Mouse (Mus musculus) monocyte, adult 2 months (primary cell): ENCODE measurements around the gene Ccdc28b.

ENCODE experiments used
- DNase-seq, 2 experiments: peaks; one replicate each; pipeline ENCODE4 v3.0.0; 2022; ENCODE audit warnings: low spot score in 2 of 2, low read depth in 1 of 2

Gene Ccdc28b

GRCm38 (mm10) chr4:129586943-129587342, 36.8 kb downstream of the Ccdc28b start:
- DNase-seq, result no peak

DNA sequence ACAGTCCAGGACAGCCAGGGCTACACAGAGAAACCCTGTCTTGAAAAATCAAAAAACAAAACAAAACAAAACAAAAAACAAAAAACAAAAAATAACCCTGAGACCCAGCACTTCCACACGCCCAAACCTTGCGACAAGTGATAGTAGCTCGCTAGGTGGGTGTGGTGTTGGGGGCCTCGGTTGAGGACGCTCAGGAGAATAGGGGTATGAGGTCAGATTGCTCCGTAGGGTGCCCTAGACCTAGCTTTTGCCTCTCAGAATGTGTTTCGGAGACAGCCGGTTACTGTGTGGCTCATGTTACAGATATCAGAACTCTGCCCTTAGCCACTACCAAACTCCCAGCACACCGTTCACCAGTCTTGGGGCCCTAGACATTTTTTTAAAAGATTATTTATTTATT, 38.0 kb downstream of the Ccdc28b start:
- no peak for DNase-seq

DNA sequence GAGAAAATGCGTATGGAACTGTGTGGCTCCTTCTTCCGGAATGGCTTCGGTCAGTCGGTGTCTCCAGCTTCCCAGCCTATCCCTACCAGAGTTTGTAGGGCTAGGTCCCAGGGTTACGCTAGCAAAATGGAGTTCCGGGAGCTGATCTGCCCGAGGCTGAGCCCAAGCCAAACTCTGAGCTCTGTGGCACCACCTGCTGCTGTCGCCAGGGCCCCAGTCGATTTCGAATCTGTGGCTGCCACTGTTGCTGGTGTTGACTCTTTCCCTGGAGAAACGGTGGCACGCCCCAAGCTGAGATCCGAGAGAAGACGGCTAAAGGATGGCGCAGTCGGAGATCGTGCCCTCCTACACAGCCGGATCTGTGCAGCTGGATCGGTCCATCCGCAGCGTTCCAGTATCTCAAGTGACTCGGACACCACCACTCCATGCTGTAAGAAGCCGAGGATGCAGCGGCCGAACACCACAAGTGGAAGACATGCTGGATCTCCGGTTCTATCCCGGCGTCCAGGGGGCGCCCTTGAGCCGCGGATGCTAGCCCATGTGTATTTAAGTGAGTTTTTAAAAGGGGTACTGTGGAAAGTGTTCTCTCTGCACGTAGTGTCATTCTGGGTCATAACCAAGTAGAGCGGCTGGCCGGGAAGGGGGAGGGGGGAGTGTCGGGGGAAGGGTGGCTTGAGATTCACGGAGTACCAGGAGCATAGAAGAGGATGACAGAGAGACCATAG, 38.7 kb downstream of the Ccdc28b start:
- peak; percentile 54 to 74 for DNase-seq

DNA sequence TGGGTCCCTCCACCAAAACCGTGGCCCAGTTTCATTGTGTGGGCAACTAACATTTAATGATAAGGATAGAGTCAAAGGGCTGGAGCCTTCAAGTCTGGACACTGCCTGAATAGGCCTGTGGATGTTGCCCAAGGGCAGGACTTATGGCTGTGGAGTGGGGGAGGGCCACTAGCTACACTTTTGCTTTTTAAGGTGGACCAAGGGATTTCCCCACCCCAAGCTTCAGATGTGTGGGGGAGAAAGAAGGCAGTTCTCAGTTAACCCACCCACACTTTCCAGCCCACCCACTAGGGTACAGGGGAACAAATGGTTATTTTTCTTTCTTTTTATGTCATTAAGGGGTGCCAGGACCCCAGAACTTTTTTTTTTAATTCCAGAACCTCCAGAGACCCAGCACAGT, 39.4 kb downstream of the Ccdc28b start:
- DNase-seq, result no peak

DNA sequence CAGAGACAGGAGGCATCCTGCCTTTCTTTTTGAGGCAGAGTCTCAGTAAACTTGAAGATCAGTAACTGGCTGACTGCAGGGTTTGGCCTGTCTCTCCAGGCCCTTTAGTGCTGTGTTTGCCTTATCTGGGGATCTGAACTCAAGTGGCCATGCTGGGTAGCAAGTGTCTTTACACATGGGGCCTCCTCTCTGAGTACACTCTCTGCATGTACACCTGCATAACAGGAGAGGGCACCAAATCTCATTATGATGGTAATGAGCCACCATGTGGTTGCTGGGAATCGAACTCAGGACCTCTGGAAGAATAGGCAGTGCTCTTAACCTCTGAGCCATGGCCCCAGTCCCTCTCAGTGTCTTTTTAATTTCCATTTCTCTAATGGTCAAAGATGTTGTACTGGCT, 41.5 kb downstream of the Ccdc28b start:
- no peak for DNase-seq

- no peak for DNase-seq
These were observed 43.4 kb downstream of the Ccdc28b start for GRCm38 (mm10) chr4:129580347-129580746.

DNA sequence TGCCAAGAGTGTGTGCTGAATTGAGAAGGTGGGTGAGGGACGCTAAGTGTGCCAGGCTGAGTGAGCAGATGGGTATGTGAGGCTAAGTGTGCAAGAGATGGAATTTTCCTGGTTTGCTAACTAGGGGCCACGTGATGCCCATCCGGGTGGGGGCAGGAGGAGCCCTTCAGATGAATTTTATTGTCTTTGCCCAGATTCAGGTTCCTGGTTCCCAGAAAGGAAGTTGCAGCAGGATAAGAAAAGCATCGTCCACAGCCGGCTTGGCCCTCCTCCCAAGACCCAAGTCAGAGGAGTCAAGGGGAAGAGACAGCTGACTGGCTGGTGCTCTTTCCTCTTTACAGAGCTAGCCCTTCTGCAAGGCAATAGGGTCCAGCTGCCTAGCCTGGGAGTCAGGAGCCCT, 45.3 kb downstream of the Ccdc28b start, which contains the start of gene Fam167b:
Gene Fam167b, minus strand, starts transcription at position 84 of the 400 bp plus-strand sequence.
- DNase-seq, result no peak

- DNase-seq, result no peak
These were observed 46.1 kb downstream of the Ccdc28b start for GRCm38 (mm10) chr4:129577688-129578087.

DNA sequence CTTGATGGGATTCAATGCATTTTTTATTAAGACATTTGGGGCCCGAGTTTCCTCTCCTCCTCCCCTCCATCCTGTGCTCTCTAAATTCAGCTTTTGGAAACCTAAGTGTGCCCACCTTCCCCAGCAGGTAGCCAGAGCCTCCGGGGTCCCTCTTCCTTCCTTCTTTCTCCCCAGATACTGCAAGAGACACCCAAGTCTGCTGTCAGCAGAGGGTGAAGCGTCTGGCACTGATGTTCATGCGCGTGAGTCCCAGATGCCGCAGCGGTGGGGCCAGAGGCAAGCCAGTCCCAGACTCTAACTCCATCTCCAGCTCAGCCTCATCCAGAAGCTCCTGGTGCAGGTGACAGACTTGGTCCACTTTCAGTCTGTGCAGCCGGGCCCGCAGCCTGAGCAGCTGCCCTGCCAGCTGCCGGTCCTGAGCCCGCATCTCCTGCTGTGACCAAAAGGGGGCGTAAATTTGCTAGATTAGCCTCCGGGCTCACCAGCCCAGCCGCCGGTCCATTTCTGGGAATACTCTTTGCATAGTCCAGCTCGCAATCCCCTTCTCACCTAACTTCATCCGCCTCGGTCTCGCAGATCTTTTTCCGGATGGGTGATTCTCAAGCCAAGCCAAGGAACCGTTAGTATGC, 46.8 kb downstream of the Ccdc28b start:
- DNase-seq, result peak in 1 of 2 experiments; percentile 35

DNA sequence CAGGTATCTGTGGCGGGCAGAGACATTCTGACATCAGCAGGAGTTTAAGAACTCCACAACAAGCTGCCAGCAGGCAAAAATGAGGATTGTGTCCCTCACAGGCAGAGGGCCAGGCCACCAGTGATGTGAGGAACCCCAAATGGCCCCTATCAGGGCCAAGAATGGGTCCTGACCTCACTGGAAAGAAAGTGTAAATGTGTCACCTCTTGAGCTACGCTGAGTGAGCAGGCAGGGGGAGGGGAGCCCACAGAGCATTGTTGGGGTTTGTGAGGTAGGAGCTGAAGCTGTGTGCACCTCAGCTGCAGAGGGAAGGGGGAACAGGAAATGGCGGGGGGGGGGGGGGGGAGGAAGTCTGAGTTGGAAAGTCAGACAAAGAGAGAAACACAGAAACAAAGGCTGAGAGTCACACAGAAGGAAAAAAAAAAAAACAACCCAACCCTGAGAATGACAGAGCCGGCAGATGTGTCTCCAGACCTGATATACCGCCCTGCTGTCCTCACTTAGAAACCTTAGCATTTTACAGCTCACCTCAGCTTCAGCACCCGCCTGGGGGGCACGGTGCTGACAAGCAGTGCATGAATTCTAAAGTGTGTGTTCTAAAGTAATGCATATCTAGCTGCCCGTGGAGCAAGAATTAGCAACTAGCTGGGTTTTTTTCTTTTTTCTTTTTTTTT, 48.4 kb downstream of the Ccdc28b start:
- DNase-seq, result no peak

- DNase-seq, result no peak
These were observed 50.3 kb downstream of the Ccdc28b start, which contains the start of gene Lck for GRCm38 (mm10) chr4:129573430-129573829. Gene Lck (minus strand): TSS chr4:129573641.

DNA sequence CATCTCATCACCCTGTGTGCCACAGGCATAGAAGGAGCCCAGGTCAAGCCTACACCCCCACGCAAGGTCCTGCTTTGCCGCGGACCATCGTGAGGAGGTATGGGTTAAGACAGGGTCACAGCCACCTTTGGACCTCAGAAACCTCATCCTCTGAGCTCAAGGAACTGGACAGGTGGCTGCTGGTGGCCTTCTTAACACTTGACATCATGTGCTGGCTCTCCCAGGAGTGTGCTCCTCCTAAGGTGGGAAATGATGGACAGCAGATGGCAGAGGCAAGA, 50.7 kb downstream of the Ccdc28b start:
- DNase-seq, result no peak

DNA sequence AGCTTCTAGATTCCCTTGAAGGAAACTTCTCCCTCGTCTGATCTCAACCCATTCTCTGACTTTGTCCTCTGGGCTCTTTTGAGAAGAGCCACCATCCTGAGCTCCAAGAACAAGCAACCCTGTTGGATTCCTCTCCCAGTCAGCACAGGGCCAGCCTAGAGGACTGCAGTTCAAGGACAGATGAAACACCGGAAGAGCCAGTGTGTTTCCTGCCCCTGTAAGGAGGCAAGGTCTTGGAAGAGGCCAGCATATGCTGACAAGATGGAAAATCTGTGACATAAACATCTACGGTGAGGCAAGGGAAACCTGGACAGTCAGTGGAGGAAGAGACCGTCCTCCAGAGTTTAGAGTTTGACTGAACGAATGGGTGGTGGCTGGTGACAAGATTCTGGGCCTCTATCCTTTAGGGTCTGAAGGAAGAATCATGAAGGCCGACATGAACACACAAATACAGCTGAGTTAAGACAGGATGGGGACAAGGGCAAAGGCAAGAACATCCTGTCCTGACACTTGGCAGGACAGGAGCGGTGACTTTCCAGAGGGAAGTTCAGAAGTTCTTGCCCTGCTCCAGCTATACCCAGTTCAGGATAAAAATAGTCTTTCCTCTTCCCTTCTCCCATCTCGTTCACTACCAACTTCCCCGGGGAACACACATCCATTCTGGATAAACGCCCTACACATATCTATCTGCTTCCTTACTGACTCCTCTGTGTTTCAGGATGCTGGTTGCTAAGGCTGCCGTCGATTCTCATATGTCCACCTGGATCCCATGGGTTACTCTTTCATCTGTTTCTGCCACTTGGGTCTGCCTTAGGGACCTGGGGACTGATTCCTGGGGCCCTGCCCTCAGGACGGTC, 51.3 kb downstream of the Ccdc28b start:
- DNase-seq, result no peak

DNA sequence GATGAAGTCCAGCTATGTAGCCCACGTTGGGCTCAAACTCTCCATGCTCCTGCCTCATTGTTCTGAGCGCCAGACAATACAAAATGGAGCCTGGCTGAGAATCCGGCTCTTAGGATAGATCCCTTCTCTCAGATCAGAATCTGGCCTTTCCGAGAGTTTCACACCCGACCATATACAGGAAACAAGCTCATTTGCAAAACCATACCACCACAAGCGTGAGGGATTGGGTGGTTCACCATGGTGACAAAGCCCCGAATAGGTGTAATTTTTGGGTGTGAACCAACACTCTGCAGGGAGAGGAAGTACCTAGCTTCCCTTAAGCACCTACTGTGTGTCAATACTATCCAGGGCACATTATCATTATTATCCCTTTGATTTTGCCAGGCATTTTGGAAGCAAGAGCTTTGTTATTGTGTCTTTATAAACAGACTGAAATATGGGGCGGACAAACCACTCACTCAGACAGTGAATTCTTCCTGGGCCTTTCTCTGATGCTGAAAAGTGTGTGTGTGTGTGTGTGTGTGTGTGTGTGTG, 52.1 kb downstream of the Ccdc28b start:
- no peak for DNase-seq

- no peak for DNase-seq
These were observed 53.7 kb downstream of the Ccdc28b start for GRCm38 (mm10) chr4:129570028-129570427.
